Mouse (Mus musculus) kidney, adult 2 months (tissue): ENCODE measurements around the gene Morn3. TPM values are rescaled to one million over a fixed set of nuclear protein-coding genes. Genes with fewer than 3 reads are reported as not detected.

Experiments
- DNase-seq: peaks from one replicate; pipeline ENCODE4 v3.0.0; 2021
- H3K27ac ChIP-seq: fragments of 200-500 bp; 2 replicates; pipeline ENCODE4 v1.5.1; 2012; ENCODE audit warnings: low read depth, low read length, control low read depth, inconsistent platforms; ENCODE audit not compliant: insufficient read depth
- H3K27me3 ChIP-seq: fragments of 200-500 bp; replicated peaks from 2 replicates; pipeline ENCODE4 v1.6.1; 2012; ENCODE audit warnings: mild to moderate bottlenecking, moderate library complexity, low read length, inconsistent platforms; ENCODE audit not compliant: control insufficient read depth, insufficient read depth
- H3K36me3 ChIP-seq: fragments of 200-500 bp; 2 replicates; pipeline ENCODE4 v1.6.1; 2012; ENCODE audit warnings: mild to moderate bottlenecking, moderate library complexity, low read length, inconsistent platforms; ENCODE audit not compliant: control insufficient read depth, insufficient read depth
- H3K4me1 ChIP-seq: fragments of 200-500 bp; 2 replicates; pipeline ENCODE4 v1.6.1; 2011; ENCODE audit warnings: low read length; ENCODE audit not compliant: control insufficient read depth, insufficient read depth
- H3K4me3 ChIP-seq: fragments of 200-500 bp; 2 replicates; pipeline ENCODE4 v1.5.1; 2011; ENCODE audit warnings: mild to moderate bottlenecking, low read depth, low read length, control low read depth; ENCODE audit not compliant: insufficient read depth
- CTCF ChIP-seq: fragments of 200-500 bp; conservative IDR thresholded peaks from 2 replicates; pipeline ENCODE4 v1.5.1; 2011; ENCODE audit warnings: low read depth, mild to moderate bottlenecking, control low read depth, low read length, moderate library complexity, mixed read lengths; ENCODE audit not compliant: insufficient read depth, insufficient read length
- POLR2A ChIP-seq: fragments of 200-500 bp; IDR thresholded peaks from one replicate; pipeline ENCODE4 v1.6.1; 2011; ENCODE audit warnings: low read depth, low read length, control low read depth
- WGBS: fragments of 180-500 bp; shearing (Covaris S2); methylation state at CpG from one replicate; pipeline ENCODE4 v1.1.7; 2018; 5-methylcytosine and 5-hydroxymethylcytosine counted together
- polyA plus RNA-seq: library from polyadenylated mRNA; depleted of rRNA; stranded (reverse); fragments of >200 nt; gene quantifications from 2 replicates; pipeline ENCODE4 v1.2.3, GENCODE M21; 2012

The Morn3 gene
- polyA plus RNA-seq, 1 experiment: 0.06 TPM

- Histone ChIP-seq H3K36me3 (no peaks in the 10 kb centered on the region), H3K4me3 (no peak overlapping the region), H3K4me1 (peaks cover 18% of the 10 kb centered on the region), H3K27ac (no peak overlapping the region), H3K27me3 (no peaks in the 10 kb centered on the region)
- DNase-seq: peak; percentile 79
- 62% methylated on average over 9 of the region's 9 CpGs for WGBS
- TF ChIP-seq CTCF (peak; percentile 77), POLR2A (no peak)
Measured at GRCm38 (mm10) chr5:123013599-123014315, 33.1 kb downstream of the Morn3 start.

GRCm38 (mm10) chr5:123011705-123012104 lies 35.1 kb downstream of the Morn3 start:
- no peak for DNase-seq
- no peak for TF ChIP-seq POLR2A
- TF ChIP-seq CTCF: no peak
- no peaks in the 10 kb centered on the region for H3K27me3 ChIP-seq
- H3K4me3 ChIP-seq: no peak overlapping the region
- H3K36me3 ChIP-seq: no peaks in the 10 kb centered on the region
- H3K4me1 ChIP-seq: peaks cover 8% of the 10 kb centered on the region; the same call in 1 of the 2 replicates
- WGBS: 93% methylated on average over 9 of the region's 9 CpGs
- no peak overlapping the region for H3K27ac ChIP-seq

GRCm38 (mm10) chr5:123010806-123011205 lies 36.0 kb downstream of the Morn3 start:
- no peak for DNase-seq
- Histone ChIP-seq H3K27ac (no peak overlapping the region), H3K4me1 (peaks cover 5% of the 10 kb centered on the region; the same call in 1 of the 2 replicates), H3K27me3 (no peaks in the 10 kb centered on the region), H3K36me3 (no peaks in the 10 kb centered on the region), H3K4me3 (no peak overlapping the region)
- TF ChIP-seq CTCF (0 out of 2 replicates have a peak, but pooled peaks have one; percentile 14), POLR2A (no peak)
- WGBS: 94% methylated on average over 6 of the region's 6 CpGs

GRCm38 (mm10) chr5:123009873-123010272 lies 36.9 kb downstream of the Morn3 start:
- Histone ChIP-seq H3K27ac (no peak overlapping the region), H3K27me3 (no peaks in the 10 kb centered on the region), H3K4me1 (peaks cover 4% of the 10 kb centered on the region; the same call in 1 of the 2 replicates), H3K4me3 (no peak overlapping the region), H3K36me3 (no peaks in the 10 kb centered on the region)
- TF ChIP-seq CTCF (no peak), POLR2A (no peak)
- 71% methylated on average over 11 of the region's 11 CpGs for WGBS
- no peak for DNase-seq

GRCm38 (mm10) chr5:123008877-123009493 lies 37.8 kb downstream of the Morn3 start:
- no peaks in the 10 kb centered on the region for H3K27me3 ChIP-seq
- H3K36me3 ChIP-seq: no peaks in the 10 kb centered on the region
- no peak overlapping the region for H3K4me3 ChIP-seq
- no peaks in the 10 kb centered on the region for H3K4me1 ChIP-seq
- DNase-seq: no peak
- WGBS: 54% methylated on average over 7 of the region's 7 CpGs
- no peak for TF ChIP-seq POLR2A
- TF ChIP-seq CTCF: no peak
- H3K27ac ChIP-seq: no peak overlapping the region

GRCm38 (mm10) chr5:123005716-123006592 lies 40.9 kb downstream of the Morn3 start:
- no peak for TF ChIP-seq CTCF
- no peak for TF ChIP-seq POLR2A
- Histone ChIP-seq H3K36me3 (no peaks in the 10 kb centered on the region), H3K27ac (no peak overlapping the region), H3K4me3 (no peak overlapping the region), H3K27me3 (no peaks in the 10 kb centered on the region), H3K4me1 (no peaks in the 10 kb centered on the region)
- DNase-seq: no peak
- 76% methylated on average over 19 of the region's 19 CpGs for WGBS
